Mouse (Mus musculus) heart, embryonic 10.5 days (tissue): ENCODE measurements around the gene Elmo1. TPM values are rescaled to one million over a fixed set of nuclear protein-coding genes. Genes with fewer than 3 reads are reported as not detected.

Source experiments
- DNase-seq: peaks from one replicate; pipeline ENCODE4 v3.0.0-alpha.2; 2017; ENCODE audit warnings: low spot score
- H3K27ac ChIP-seq: fragments of 300-500 bp; sonication (generic); 2 replicates; pipeline ENCODE4 v1.5.1; 2016; ENCODE audit warnings: mild to moderate bottlenecking
- H3K27me3 ChIP-seq: fragments of 300-500 bp; sonication (generic); 2 replicates; pipeline ENCODE4 v1.6.1; 2016; ENCODE audit warnings: mild to moderate bottlenecking; ENCODE audit not compliant: poor library complexity, insufficient read depth, severe bottlenecking
- H3K36me3 ChIP-seq: fragments of 300-500 bp; sonication (generic); 2 replicates; pipeline ENCODE4 v1.6.1; 2016; ENCODE audit warnings: mild to moderate bottlenecking, moderate library complexity
- H3K4me1 ChIP-seq: fragments of 300-500 bp; sonication (generic); 2 replicates; pipeline ENCODE4 v1.6.1; 2016; ENCODE audit warnings: mild to moderate bottlenecking
- H3K4me3 ChIP-seq: fragments of 300-500 bp; sonication (generic); 2 replicates; pipeline ENCODE4 v1.5.1; 2016; ENCODE audit warnings: mild to moderate bottlenecking, moderate library complexity
- H3K9me3 ChIP-seq: fragments of 300-500 bp; sonication (generic); 2 replicates; pipeline ENCODE4 v1.6.1; 2016; ENCODE audit warnings: mild to moderate bottlenecking, moderate library complexity
- WGBS: fragments of 180-500 bp; shearing (Covaris S2); methylation state at CpG from one replicate; pipeline ENCODE4 v1.1.7; 2016; 5-methylcytosine and 5-hydroxymethylcytosine counted together
- polyA plus RNA-seq: library from polyadenylated mRNA; unstranded; fragments of >200 nt; fragmentation: Nextera tagmentation; extraction: Ambion mirVana; gene quantifications from 2 replicates; pipeline ENCODE4 v1.2.1, GENCODE M21; 2016

The Elmo1 gene
- polyA plus RNA-seq, 1 experiment from 2014 or later = 9.4 TPM

DNA sequence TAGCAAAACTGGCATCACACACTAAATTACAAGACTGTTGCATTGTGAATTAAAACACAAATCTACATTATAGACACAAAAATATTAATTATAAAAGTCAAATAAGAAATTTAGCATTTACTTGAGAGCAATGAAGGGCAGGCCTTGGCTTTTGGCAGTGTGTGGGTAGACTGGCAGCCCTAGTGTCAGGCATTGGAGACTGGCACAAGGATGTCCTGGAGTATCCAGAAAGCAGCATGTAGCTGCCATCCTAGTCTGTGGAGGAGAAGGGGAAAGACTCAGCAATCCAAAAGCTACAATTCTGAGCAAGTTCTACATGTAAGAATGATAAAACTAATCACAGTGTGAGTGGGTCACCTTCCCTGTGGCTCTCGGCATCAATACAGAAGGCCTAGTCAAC, 446.7 kb downstream of the Elmo1 start:
- Histone ChIP-seq H3K36me3 (no peaks in the 10 kb centered on the region), H3K27ac (no peak overlapping the region), H3K4me1 (0 out of 2 replicates have a peak, but pooled peaks cover 10% of the 10 kb centered on the region), H3K27me3 (no peaks in the 10 kb centered on the region), H3K9me3 (no peaks in the 10 kb centered on the region), H3K4me3 (no peak overlapping the region)
- DNase-seq = no peak
- WGBS = 79% methylated on average over 1 of the region's 1 CpGs

DNA sequence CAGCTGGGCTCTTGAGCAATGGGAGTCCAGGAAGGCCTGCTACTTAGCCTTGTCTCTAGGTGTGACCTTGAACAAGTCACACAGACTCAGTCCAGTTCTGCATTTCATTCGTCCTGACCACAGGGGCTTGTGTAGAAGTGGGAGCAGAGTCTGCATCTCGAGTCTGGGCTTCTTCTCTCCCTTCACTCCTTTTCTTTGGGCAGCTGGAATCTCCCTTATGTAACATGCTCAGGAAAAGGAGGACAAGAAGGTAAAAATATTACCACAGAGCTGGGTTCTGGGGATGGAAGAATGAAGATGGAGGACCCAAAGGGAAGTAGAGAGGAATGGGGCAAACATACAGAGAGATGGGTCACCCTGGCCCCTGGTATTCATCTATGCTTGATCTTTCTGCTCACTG, 447.1 kb downstream of the Elmo1 start:
- no peak overlapping the region for H3K27ac ChIP-seq
- 77% methylated on average over 2 of the region's 2 CpGs for WGBS

DNA sequence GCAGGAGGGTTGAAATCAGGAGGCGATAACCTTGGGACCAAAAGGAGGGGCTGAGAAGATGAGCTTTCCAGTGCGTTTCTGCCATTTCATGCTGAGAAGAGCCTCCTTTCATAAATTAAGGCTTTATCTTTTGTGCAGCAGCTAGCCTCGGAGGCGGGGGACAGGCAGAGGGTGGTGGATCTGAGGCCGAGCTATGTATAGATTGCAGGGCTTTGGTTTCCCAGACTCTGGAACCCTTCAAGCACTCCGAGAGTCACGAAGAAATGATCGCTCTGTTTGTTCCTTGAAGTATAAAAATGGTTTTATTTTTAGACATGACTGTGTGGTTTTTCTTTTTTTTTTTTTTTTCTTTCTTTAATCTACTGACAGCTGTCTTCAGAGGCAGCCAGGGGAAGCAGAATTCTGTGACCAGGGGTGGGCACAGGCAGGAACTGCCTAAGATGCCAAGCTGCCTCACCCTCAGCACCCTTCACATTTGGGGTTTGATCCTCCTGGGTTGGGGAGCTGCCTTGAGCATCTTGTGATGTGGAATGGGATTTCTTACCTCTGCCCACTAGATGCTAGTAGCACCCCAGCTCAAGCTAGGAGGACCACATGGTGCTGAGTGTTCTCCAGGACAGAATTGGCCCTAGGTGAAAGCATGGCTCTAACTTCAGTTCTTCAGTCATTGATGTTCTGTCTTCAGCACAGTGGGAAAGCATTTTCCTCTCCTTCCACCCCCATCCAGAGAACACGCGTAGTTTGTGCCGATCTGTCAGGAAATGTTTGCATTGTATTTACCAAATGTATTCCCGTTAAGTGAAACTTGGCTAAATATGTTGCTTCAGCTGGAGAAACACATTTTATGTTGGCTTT, 448.0 kb downstream of the Elmo1 start:
- H3K4me1 ChIP-seq = 0 out of 2 replicates have a peak, but pooled peaks cover 10% of the 10 kb centered on the region
- DNase-seq = no peak
- H3K4me3 ChIP-seq = no peak overlapping the region
- no peaks in the 10 kb centered on the region for H3K36me3 ChIP-seq
- H3K27ac ChIP-seq = peak overlapping the region; percentile 52; the same call in 1 of the 2 replicates
- 58% methylated on average over 12 of the region's 12 CpGs for WGBS
- no peaks in the 10 kb centered on the region for H3K9me3 ChIP-seq
- no peaks in the 10 kb centered on the region for H3K27me3 ChIP-seq

More for the DNA sequence above, 447.1 kb downstream of the Elmo1 start:
- no peak for DNase-seq
- no peaks in the 10 kb centered on the region for H3K9me3 ChIP-seq
- H3K4me3 ChIP-seq = no peak overlapping the region
- H3K36me3 ChIP-seq = no peaks in the 10 kb centered on the region
- H3K4me1 ChIP-seq = 0 out of 2 replicates have a peak, but pooled peaks cover 10% of the 10 kb centered on the region
- H3K27me3 ChIP-seq = no peaks in the 10 kb centered on the region

DNA sequence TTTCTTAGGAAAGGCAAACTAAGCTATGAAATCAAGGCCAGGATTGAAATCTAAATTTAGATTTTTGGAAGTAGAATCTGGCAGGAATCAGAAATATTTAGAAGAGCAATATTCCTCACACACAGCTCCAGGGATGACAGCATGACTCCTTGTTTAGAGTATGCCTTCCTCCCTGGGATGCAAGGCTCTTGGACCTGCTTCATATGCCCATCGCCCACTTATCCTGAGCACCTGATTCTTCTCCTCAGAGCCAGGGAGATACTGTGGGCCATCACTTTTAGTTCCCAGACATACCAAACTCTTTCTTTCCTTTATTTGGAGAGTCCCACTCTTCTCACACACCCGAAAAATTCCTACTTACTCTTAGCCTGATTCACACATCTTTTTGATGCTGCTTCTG, 449.2 kb downstream of the Elmo1 start:
- Histone ChIP-seq H3K27me3 (no peaks in the 10 kb centered on the region), H3K4me1 (0 out of 2 replicates have a peak, but pooled peaks cover 10% of the 10 kb centered on the region), H3K27ac (no peak overlapping the region), H3K4me3 (no peak overlapping the region), H3K36me3 (no peaks in the 10 kb centered on the region), H3K9me3 (no peaks in the 10 kb centered on the region)
- 81% methylated on average over 2 of the region's 2 CpGs for WGBS
- DNase-seq = no peak

DNA sequence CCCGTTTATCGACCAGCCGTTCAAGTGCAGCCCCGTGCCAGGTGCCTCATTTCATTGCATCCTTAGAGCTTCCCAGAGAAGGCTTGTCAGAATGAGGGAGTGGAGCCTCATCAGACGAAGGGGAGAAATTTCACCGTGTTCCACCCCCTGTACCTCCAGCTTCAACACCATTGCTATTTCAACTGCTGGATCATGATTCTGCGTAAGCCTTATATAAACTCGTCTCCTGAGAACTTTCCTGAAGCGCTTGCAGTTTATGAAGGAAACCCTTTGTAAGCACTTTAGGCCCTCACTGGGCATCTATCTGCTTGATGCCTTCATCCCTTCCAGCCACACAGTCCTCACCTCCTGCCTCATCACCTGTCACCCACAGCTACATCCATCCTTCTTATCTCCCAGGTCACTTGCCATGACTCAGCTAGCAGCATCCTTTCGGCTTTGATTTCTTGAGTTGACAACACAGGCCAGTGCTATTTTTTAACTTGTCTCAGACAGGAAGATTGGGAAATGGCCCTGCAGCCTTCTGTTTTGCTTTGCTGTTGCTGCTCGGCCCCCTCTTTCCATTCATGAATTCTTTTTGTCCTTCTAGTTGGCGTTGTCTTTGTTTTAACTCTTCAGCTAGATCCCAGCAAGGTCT, 456.3 kb downstream of the Elmo1 start:
- no peak overlapping the region for H3K27ac ChIP-seq

DNA sequence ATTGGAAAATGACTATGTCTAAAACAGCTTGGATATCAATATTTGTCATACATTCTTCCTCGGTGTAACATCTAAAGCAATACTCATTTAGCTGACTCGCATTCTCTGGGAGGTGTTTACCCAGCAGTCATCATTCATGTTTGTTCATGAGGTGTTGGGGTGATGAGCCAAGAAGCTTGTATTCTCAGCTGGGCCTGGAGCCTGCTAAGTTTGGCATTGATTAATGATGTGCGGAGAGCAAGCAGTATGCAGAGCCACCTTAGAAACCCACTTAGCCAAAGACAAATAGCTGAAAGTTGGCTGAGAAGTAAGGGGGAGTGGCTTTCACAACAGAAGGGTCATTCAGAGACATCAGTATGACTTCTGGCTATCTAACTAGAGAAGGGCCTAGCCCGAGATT, 459.6 kb downstream of the Elmo1 start:
- 69% methylated on average over 4 of the region's 4 CpGs for WGBS
- Histone ChIP-seq H3K4me1 (peaks cover 14% of the 10 kb centered on the region), H3K36me3 (no peaks in the 10 kb centered on the region), H3K27me3 (no peaks in the 10 kb centered on the region), H3K4me3 (no peak overlapping the region), H3K27ac (no peak overlapping the region), H3K9me3 (no peaks in the 10 kb centered on the region)
- no peak for DNase-seq

More for the DNA sequence above, 456.3 kb downstream of the Elmo1 start:
- WGBS = 71% methylated on average over 12 of the region's 12 CpGs
- Histone ChIP-seq H3K4me1 (peaks cover 14% of the 10 kb centered on the region), H3K4me3 (no peak overlapping the region), H3K27me3 (no peaks in the 10 kb centered on the region), H3K9me3 (no peaks in the 10 kb centered on the region), H3K36me3 (no peaks in the 10 kb centered on the region)
- DNase-seq = no peak

DNA sequence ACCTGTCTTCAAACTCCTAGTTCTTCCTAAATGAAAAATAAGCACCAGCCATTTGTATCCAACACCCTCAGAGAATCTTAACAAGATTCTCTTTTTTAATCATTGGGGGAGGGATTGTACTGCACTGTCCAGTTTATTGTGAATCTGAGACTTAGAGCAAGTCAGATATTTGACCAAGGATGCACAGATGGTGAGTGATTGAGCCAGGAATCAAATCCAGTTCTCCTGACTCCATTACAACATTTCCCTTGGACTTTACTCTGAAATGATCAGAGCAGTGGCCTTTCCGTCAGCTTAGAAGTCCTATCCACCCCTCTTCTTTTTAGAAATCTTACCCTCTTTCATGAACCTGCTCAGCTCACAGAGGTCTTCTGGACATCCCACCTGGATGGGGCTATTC, 461.2 kb downstream of the Elmo1 start:
- Histone ChIP-seq H3K27ac (no peak overlapping the region), H3K9me3 (no peaks in the 10 kb centered on the region), H3K27me3 (no peaks in the 10 kb centered on the region), H3K4me1 (peaks cover 12% of the 10 kb centered on the region), H3K4me3 (no peak overlapping the region), H3K36me3 (no peaks in the 10 kb centered on the region)
- DNase-seq = no peak
- 78% methylated on average over 1 of the region's 1 CpGs for WGBS

DNA sequence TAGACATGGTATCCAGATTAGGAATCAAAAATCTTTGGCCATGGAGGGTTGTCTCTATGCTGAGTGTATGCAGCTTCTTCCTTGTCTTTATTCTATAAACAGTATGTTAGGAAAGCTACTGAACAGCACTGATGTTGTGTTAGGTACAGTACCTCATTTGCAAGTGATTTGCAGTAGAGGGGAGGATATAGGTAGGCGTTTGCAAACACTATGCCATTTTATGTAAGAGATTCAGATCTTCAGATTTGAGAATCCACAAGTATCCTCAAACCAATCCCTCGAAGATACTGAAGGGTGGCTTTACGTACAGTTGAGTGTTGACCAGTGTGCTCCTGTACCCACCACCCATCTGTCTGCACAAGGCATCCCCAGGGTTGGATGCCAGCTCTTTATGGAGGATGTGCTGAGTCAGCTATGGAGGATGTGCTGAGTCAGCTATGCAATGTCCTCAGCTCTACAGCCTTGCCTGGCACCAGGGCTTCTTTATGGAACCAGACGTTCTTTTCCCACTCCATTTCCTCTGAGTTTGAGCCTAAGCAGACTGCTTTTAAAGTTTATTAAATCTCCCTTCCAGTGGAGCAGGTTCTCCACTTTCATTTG, 465.6 kb downstream of the Elmo1 start:
- Histone ChIP-seq H3K27ac (no peak overlapping the region), H3K27me3 (no peaks in the 10 kb centered on the region), H3K36me3 (no peaks in the 10 kb centered on the region), H3K4me1 (no peaks in the 10 kb centered on the region), H3K9me3 (no peaks in the 10 kb centered on the region), H3K4me3 (no peak overlapping the region)
- WGBS = 75% methylated on average over 4 of the region's 4 CpGs
- no peak for DNase-seq

DNA sequence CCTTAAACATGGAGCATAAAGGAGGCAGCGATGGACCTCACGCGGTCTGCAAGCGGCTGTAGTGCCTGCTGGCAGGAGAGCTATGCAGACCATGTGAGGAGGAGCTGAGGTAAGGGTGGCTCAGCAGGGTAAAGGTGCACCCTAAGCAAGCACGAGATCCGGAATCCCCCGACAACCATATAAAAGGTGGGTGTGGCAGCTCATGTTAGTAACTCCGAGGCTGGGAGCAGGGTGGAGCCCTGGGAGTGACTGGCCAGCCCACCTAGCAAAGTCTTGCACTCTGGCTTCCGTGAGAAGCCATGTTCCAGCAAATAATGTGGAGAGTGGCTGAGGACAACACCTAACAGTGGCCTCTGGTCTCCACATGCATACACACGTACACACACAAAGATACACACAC, 466.3 kb downstream of the Elmo1 start:
- no peak for DNase-seq
- H3K4me1 ChIP-seq = no peaks in the 10 kb centered on the region
- no peaks in the 10 kb centered on the region for H3K27me3 ChIP-seq
- H3K36me3 ChIP-seq = no peaks in the 10 kb centered on the region
- no peak overlapping the region for H3K4me3 ChIP-seq
- H3K27ac ChIP-seq = no peak overlapping the region
- 83% methylated on average over 10 of the region's 10 CpGs for WGBS
- no peaks in the 10 kb centered on the region for H3K9me3 ChIP-seq

DNA sequence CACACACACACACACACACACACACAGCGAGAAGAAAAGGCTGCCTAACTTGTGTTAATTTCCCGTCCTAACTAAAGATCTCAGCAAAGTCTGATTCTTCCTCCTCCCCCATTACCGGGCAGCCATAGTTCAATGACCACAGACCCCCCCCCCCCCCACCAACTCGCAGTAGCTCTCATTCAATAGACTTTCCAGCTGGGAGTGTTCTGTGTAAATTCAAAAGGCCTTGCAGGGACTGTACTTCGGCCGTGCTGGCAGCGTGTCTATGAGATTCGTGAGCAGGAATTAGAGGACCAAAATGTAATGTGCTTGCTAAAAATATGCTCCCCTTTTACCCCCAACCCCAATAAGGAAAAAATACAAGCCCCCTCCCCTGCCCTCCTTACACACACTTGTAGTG, 466.8 kb downstream of the Elmo1 start:
- no peak overlapping the region for H3K4me3 ChIP-seq
- H3K27me3 ChIP-seq = no peaks in the 10 kb centered on the region
- no peaks in the 10 kb centered on the region for H3K9me3 ChIP-seq
- no peaks in the 10 kb centered on the region for H3K36me3 ChIP-seq
- 84% methylated on average over 8 of the region's 8 CpGs for WGBS
- H3K27ac ChIP-seq = no peak overlapping the region
- no peaks in the 10 kb centered on the region for H3K4me1 ChIP-seq
- DNase-seq = no peak

DNA sequence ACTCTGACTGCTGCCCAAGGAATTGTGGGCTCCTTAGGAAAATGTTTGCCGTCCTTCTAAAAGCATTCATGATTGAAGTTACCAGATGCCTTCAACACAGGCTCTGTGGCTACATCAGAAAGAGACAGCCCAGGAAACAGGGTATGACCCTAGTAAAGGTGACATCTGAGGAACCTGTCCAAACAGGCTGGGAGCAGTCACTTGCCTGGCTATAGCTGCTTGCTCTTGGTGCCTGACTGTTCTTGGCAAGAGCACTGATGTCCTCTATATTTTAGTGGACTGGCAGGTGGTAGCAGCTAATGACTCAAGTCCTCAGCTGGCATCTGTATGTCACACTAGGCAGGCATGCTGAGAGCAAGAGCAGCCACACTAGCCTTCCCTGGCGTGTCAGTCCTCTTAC, 468.0 kb downstream of the Elmo1 start:
- H3K27ac ChIP-seq = no peak overlapping the region
- H3K4me1 ChIP-seq = no peaks in the 10 kb centered on the region
- DNase-seq = no peak
- H3K9me3 ChIP-seq = no peaks in the 10 kb centered on the region
- no peak overlapping the region for H3K4me3 ChIP-seq
- H3K27me3 ChIP-seq = no peaks in the 10 kb centered on the region
- no peaks in the 10 kb centered on the region for H3K36me3 ChIP-seq
- 79% methylated on average over 2 of the region's 2 CpGs for WGBS

DNA sequence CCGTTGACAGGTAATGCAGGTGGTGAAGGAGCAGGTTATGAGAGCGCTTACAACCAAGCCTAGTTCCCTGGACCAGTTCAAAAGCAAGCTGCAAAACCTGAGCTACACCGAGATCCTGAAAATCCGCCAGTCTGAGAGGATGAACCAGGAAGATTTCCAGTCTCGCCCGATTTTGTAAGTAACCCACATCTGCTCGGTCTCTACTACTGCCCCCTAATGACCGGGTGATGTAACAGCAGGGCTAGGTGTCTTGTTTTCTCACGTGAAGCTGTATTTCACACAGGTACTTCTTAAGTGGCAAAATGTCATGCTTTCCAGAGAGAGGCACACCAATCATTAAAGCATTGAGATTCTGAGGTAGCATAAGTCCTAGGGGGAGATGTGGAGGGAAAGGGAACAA, 474.0 kb downstream of the Elmo1 start:
- DNase-seq = no peak
- 78% methylated on average over 9 of the region's 9 CpGs for WGBS
- Histone ChIP-seq H3K4me3 (no peak overlapping the region), H3K4me1 (no peaks in the 10 kb centered on the region), H3K36me3 (no peaks in the 10 kb centered on the region), H3K9me3 (no peaks in the 10 kb centered on the region), H3K27me3 (no peaks in the 10 kb centered on the region), H3K27ac (no peak overlapping the region)

DNA sequence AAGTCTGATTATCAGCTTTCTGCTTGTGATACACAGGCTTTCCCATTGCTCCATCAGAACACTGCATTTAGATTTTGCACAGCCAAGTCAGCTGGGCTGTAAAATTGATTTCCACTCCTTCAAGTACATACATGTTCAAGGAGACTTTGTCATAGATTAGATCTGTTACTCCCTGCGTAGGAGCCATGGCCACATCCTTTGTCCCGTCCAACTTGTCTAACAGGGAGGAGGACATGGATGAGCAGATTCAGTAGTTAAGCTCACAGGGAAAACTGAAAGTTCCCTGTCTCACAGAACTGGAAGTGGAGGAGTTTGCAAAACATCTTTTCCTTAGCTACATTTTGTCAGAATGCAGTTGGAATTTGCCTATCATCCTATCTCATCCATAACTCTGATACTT, 484.8 kb downstream of the Elmo1 start:
- no peak overlapping the region for H3K4me3 ChIP-seq
- H3K4me1 ChIP-seq = no peaks in the 10 kb centered on the region
- WGBS = 88% methylated on average over 2 of the region's 2 CpGs
- H3K27ac ChIP-seq = no peak overlapping the region
- H3K9me3 ChIP-seq = no peaks in the 10 kb centered on the region
- DNase-seq = no peak
- H3K36me3 ChIP-seq = no peaks in the 10 kb centered on the region
- no peaks in the 10 kb centered on the region for H3K27me3 ChIP-seq
